Mouse (Mus musculus): Measurements from ENCODE around the gene Nfatc4.

DNA sequence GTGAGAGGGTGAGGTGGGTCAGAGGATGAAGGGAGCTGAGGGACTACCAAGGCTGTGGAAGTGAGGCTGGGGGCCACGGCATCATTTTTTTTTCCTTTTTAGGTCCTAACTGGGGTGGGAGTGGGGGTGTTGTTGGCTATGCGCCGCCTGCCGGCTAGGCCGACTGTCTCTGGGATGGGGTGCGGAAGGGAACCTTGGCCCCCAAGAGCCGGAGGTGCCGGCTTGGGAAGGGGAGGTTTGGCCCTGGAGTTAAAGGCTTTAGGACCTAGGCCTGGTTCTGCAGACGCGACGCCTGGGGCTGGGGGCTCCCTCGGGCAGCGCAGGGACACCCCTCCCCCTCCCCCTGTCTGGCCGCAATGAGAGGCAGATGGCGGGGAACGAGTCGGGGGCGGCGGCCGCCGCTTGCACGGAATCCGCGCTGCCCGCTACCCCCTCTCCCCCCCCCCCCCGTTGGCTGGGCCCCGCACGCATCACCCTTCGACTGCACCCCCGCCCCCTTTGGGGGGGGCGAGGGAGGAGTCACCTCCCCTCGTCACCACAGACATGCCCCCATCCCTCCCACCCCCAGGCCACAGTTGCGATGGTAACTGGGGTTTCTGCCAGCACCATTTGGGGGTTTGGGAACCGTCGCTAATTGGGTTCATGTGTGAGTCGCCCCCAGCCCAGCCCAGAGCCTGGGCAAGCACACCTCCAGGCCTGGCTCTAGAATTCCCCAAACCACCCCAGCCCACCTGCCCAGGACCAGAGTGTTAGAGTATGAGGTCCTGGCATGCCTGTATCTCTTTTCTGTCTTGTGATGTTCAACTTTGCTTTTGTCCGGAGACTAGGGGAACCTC is 2.5 kb downstream of the Nfatc4 start:
- no peak for TF ChIP-seq CTCF (IDR thresholded peaks at IDR 0.05; ENCODE audit: control insufficient read depth, insufficient read depth, insufficient replicate concordance, low read depth, low read length)
- no peak for TF ChIP-seq POLR2A (IDR thresholded peaks at IDR 0.05; ENCODE audit: control insufficient read depth, low read depth, low read length)
